Mouse (Mus musculus) myocyte (in vitro differentiated cells): Measurements from ENCODE around the gene Mgat2.

Experiments
- E2F4 ChIP-seq: IDR thresholded peaks from one replicate; pipeline ENCODE4 v1.6.1; 2011; ENCODE audit warnings: mild to moderate bottlenecking, control low read depth, moderate library complexity; ENCODE audit not compliant: insufficient read depth
- MAX ChIP-seq: IDR thresholded peaks from one replicate; pipeline ENCODE4 v1.6.1; 2011; ENCODE audit warnings: low read depth, mild to moderate bottlenecking, control low read depth
- MYOD1 ChIP-seq, 3 experiments: IDR thresholded peaks; one replicate each; pipeline ENCODE4 v1.6.1; 2011; ENCODE audit warnings: control low read depth in 2 of 3, low read depth in 2 of 3, mild to moderate bottlenecking in 2 of 3, moderate library complexity in 1 of 3; ENCODE audit not compliant: insufficient read length in 2 of 3, control insufficient read depth in 1 of 3
- MYOG ChIP-seq, 3 experiments: IDR thresholded peaks; one replicate each; pipeline ENCODE4 v1.6.1; 2011; ENCODE audit warnings: control low read depth in 2 of 3, low read depth in 2 of 3, mild to moderate bottlenecking in 2 of 3; ENCODE audit not compliant: insufficient read length in 2 of 3, control insufficient read depth in 1 of 3, insufficient read depth in 1 of 3
- POLR2A ChIP-seq: IDR thresholded peaks from one replicate; pipeline ENCODE4 v1.6.1; 2011; ENCODE audit warnings: low read depth, mild to moderate bottlenecking, control low read depth, moderate library complexity; ENCODE audit not compliant: insufficient read length
- POLR2AphosphoS2 ChIP-seq: IDR thresholded peaks from one replicate; pipeline ENCODE4 v1.6.1; 2011; ENCODE audit warnings: low read depth, control low read depth; ENCODE audit not compliant: insufficient read length
- SRF ChIP-seq: IDR thresholded peaks from one replicate; pipeline ENCODE4 v1.6.1; 2011; ENCODE audit warnings: low read depth; ENCODE audit not compliant: control insufficient read depth, insufficient read length
- TCF12 ChIP-seq: IDR thresholded peaks from one replicate; pipeline ENCODE4 v1.6.1; 2011; ENCODE audit warnings: mild to moderate bottlenecking, control low read depth; ENCODE audit not compliant: poor library complexity, insufficient read depth, severe bottlenecking
- USF1 ChIP-seq: IDR thresholded peaks from one replicate; pipeline ENCODE4 v1.6.1; 2011; ENCODE audit warnings: low read depth, mild to moderate bottlenecking, control low read depth, moderate library complexity

- TF ChIP-seq POLR2A, result no peak
- no peak for TF ChIP-seq SRF
- TF ChIP-seq MYOD1 (IDR thresholded peaks at IDR 0.05; ENCODE audit: control insufficient read depth in 1 of 3, insufficient read length in 2 of 3, low read depth in 2 of 3), result no peak
- no peak for TF ChIP-seq MAX
- TF ChIP-seq MYOG (IDR thresholded peaks at IDR 0.05; ENCODE audit: control insufficient read depth in 1 of 3, insufficient read depth in 1 of 3, insufficient read length in 2 of 3, low read depth in 2 of 3), result no peak
- TF ChIP-seq USF1, result no peak
- TF ChIP-seq E2F4, result no peak
- no peak for TF ChIP-seq POLR2AphosphoS2
- no peak for TF ChIP-seq TCF12
These were observed 28.0 kb upstream of the Mgat2 start for GRCm38 (mm10) chr12:69155923-69156322.
